Mouse (Mus musculus): ENCODE results near the gene Sytl2.

GRCm38 (mm10) chr7:90279136-90279535 is 22.9 kb upstream of the Sytl2 start:
- no peak for TF ChIP-seq CTCF (IDR thresholded peaks at IDR 0.05; ENCODE audit: low read depth, low read length)
- TF ChIP-seq EP300 (IDR thresholded peaks at IDR 0.05; ENCODE audit: insufficient read depth, low read depth, low read length): no peak

Measured in ES-Bruce4 (cell line).